Mouse (Mus musculus): ENCODE results near the gene Hcn2.
"Not testable (repeated sequence)": the region's sequence is repeated elsewhere in the genome, so short reads cannot be mapped to it uniquely, and the experiment has no call there.

The Hcn2 gene

DNA sequence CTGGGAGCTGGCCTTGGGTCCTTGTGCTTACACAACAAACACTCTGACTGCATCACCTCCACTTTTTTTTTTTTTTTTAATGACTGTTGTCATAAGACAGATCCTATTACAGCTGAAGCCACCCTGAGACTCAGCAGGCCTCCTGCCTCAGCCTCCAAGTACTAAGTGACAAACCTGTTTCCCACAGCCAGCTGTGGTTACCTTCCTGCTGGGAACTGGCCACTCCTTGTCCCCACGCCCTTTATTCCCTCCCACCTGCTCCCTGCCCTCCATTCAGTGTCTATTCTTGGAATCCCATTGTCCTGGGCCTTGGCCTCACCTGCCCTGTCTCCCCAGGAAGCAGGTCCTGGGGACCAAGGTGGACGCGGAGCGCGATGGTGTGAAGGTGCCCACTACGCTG lies 28.9 kb upstream of the Hcn2 start:
- in situ Hi-C loops (cut with MboI): no loop called here

DNA sequence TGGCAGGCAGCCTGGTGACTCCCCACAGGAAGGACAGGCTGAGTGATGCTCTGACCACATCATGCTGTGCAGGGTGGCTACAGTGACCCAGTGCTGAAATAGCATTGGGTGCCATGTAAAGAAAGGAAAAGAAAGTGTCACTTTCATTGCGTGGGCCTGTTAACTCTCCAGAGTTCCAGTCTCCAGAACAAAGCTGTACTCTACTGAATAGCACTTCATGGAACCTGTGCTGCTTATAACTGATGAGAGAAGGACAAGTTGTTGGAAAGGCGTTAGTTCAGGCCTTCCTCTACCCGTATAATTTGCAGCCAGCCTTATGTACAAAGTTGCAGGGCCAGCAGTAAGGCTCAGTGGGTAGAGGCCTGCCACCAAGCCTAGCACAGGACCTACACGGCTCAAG lies 27.7 kb upstream of the Hcn2 start, which contains the start of gene Gzmm:
Gzmm (plus strand) TSS at position 301 of the 400 bp plus-strand sequence.
- in situ Hi-C loops (cut with MboI): no loop called here

DNA sequence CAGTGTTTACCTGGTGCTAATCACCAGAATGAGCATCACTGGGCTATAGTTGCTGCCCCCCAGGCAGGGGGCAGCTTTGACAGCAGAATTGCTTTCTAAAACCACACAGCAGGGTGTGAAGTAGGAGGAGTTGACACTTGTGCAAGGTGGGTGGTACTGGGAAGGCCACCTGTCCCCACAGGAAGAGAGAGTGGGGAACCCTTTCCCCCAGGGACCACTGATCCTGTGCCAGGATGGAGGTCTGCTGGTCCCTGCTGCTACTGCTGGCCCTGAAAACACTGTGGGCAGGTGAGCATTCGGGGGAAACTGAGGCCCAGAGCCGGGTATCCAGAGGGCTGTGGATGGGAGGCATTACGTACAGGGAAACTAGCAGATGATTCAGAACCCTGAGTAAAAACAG lies 27.3 kb upstream of the Hcn2 start:
- in situ Hi-C loops (cut with MboI): no loop called here

DNA sequence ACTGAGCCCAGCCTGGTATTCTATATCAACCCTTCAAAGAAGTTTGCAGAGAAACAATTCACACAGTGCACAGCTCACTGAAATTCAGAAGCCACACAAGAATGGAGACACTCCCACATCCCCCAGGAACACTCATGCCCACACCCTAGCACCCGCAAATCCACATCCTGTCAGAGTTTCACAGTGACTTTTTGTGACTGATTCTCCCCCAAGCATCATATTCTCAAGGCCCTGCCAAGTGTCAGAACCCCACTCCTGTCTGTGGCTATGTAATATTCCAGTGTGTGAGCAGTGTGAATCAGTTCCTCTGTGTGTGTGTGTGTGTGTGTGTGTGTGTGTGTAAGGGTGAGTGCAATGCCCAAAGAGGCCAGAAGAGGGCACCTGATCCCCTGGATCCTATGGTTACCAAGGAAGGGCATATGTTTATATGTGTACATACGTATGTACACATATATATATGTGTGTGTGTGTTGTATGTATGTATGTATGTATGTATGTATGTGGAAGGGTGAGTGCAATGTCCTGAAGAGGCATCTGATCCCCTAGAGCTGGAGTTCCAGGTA lies 24.4 kb upstream of the Hcn2 start:
- in situ Hi-C loops (cut with MboI): no loop called here

DNA sequence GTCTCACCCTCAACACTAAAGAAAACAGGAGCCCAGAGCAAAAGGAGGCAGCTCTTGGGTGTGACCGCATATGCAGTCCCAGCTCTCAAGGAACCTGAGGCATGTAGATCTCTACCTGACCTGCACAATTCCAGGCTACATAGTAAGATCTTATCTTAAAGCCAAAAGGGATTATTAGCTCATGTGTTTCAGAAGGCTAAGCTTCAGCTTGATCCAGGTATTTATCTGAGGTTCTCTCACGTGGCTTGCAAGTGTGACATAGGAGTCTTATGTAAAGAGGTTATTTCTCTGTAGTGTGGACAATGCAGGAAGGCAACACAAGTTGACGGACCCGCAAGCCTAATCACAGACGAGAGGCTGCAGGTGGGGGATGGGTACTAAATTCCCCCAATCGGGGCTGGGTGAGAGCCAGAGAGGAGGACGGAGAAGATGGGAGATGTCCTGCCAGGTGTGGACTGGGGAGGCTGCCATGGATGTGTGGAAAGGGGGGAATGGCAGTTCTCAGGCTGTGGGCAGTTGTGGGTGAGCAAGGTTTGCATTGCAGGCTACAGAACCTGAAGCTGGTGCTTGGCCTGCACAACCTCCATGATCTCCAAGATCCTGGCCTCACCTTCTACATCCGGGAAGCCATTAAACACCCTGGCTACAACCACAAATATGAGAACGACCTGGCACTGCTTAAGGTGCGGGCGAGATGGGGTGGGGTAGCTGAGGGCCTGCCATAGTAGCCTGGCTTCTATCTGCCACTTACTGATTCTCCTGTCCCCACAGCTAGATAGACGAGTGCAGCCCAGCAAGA lies 22.7 kb upstream of the Hcn2 start:
- in situ Hi-C loops (cut with MboI): no loop called here

DNA sequence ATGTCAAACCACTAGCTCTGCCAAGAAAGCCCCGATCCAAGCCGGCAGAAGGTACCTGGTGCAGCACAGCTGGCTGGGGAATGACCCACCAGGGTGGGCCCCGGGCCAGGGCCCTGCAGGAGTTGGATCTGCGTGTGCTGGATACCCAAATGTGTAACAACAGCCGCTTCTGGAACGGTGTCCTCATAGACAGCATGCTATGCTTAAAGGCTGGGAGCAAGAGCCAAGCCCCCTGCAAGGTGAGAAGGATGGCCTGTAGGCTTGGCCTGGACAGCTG lies 22.1 kb upstream of the Hcn2 start:
- in situ Hi-C loops (cut with MboI): no loop called here

DNA sequence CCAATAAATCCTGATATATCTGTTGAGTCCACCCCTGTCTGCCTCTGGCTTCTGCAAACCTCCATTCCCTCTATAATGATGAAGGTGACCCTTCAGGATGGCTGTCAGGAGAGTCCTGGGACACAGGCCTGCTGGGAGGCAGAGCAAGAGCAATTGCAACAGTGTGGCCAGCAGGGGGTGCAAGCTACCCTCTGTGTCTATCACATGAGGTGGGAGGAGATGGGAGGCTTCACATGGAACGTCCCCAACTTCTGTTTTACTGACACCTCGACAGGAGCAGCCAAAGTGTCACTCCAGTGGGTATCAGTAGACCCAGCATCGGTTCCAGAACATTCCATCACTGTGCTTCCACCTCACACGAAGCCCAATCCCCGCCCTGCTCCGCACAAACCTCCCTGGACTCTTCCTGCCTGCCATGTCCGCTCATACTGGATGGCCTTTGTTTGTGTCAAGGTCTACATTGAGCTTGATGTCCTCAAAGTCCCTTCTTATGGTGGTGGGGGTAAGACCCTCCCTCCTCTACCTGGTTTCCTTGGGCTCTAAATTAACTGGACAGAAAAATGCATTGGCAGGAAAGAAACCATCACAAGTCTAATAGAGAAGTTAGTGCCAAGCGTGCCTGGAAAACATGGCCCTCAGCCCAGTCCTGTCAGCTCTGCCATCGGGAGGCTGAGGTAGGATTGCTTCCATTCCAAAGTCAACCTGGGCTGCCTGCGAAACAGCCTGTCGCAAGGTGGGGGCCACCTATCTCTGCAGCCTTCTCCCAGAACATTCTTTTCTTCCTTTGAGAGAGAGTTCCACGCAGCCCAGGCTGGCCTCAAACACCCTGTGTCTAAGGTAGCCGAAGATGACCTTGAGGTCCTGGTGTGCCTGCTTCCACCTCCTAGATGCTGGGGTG lies 21.0 kb upstream of the Hcn2 start:
- in situ Hi-C loops (cut with MboI): no loop called here

DNA sequence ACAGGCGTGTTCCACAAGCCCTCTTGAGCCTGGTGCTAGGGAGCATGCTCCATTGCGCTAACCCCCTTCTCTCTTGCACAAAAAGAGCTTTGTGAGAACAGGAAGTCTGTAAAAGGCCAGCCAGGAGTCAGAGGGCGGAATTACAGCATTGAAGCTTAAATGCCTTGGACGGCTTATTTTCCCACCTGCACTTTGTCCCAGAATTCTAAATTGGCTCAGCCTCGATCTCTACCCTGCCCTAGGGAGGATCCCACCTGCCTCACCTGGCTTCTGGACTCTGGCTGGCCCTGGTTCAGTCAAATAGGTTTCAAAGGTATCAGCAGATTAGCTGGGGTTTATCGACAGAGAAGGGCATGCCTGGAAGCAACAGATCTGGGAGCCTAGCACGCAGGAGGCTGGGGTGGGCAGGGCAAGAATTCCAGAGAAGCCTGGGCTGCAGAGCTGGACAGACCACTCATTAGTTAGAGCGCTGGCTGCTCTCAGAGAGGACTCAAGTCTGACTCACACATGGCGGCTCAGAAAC lies 20.2 kb upstream of the Hcn2 start:
- in situ Hi-C loops (cut with MboI): no loop called here

DNA sequence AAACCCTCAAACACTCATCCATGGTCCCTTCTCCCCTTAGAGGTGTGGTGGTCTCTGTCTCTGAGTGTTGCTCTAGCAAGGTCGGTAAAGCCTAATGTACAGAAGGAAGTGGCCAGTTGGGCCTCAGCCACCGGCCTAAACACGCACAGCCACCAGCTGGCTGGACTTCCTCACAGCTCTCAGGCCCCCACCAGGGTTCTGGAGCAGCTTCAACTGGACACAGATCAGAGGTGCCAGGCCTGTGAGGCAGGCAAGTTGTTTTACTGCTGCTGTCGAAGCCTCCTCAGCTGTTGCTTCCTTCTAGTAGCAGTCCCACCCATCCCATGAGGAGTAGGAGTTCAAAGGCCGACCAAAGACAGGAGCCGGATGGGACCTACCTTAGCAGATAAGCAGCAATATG lies 18.5 kb upstream of the Hcn2 start:
- in situ Hi-C loops (cut with MboI): no loop called here

DNA sequence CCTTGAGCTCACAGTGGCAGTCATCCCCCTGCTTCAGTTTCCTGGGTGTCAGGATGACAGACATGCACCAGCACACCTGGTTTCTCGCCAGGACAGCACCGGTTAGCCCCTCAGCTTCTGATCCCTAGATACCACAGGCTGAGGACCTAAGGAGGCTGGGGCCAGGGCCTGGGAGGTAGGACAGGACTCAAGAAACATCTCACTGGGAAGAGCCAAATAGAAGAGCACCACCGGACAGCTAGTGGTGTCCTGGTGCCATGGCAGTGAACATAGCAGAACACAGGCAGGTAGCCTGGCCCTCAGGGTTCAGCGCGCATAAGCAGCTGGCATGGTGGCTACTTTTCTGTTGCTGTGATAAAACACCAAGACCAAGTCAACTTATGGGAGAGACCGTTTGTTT lies 18.0 kb upstream of the Hcn2 start:
- in situ Hi-C loops (cut with MboI): no loop called here

DNA sequence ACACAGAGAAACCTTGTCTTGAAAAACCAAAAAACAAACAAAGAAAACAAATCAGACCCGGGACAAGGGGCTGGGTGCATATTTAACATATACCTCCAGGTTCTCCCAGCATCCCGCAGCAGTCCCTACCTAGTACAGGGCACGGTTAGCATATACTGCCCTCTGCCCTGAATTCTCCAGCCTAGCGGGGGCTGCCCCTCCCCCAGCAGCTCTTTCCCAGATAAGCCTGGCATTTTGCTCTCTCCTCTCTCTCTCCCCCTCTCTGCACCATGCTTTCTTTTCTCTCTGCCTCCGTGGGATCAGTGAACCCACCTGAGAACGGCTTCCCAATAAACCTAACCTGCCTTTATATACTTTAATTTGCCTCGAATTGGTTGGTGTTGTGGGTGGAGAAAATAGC lies 15.8 kb upstream of the Hcn2 start:
- in situ Hi-C loops (cut with MboI): no loop called here

DNA sequence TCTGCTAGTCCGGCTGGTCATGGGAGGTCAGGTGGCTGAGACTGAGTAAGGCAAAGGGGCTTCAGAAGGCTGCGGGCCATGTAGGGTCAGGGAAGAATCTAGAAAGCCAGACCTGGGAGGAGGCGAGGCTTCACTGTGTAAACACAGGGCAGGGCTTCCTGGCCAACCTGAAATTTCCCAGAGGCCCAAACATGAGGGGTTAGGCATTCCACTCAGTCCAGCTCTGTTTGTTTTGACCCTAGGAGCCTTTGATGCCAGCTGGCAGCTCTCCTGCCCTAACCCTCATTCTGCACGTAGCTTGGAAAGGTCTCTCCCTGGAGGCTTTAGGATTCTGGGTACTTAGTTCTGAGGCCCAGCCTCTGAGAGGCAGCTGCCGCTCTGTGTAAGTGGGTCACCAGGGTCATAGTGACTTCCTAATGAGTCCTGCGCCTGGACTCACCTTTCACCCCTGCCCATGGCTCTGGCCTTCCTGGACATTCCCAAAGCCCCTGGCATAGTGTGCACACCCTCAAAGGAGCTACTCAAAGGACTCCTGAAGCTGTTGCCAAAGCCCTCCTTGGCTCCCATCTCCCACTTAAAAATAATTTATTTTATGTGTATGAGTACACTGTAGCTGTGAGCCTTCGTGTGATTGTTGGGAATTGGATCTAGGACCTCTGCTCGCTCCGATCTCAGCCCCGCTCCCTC lies 14.8 kb upstream of the Hcn2 start:
- in situ Hi-C loops (cut with MboI): no loop called here

DNA sequence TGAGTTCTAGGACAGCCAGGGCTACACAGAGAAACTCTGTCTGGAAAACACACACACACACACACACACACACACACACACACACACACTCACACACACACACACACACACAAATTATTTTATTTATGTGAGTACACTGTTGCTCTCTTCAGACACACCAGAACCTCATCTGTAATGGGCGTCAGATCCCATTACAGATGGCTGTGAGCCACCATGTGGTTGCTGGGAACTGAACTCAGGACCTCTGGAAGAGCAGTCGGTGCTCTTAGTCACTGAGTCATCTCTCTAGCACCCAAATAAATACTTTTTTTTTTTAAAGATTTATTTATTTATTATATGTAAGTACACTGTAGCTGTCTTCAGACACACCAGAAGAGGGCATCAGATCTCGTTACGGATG lies 13.5 kb upstream of the Hcn2 start:
- in situ Hi-C loops (cut with MboI): not testable (repeated sequence)

DNA sequence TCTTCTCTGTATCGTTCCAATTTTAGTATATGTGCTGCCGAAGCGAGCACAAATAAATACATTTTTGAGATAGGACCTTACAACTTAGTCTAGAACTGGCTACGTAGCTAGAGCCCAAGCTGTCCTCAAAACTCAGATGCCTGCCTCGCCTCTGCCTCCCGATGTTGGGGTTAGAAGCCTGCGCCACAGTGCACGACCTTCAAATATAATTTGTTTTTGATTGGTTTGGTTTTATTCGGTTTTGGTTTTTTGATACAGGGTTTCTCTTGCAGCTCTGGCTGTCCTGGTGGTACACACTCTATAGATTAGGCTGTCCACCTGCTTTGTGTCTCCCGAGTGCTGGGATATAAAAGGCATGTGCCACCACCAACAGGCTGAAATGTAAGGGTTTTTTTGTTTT lies 12.9 kb upstream of the Hcn2 start:
- in situ Hi-C loops (cut with MboI): no loop called here

DNA sequence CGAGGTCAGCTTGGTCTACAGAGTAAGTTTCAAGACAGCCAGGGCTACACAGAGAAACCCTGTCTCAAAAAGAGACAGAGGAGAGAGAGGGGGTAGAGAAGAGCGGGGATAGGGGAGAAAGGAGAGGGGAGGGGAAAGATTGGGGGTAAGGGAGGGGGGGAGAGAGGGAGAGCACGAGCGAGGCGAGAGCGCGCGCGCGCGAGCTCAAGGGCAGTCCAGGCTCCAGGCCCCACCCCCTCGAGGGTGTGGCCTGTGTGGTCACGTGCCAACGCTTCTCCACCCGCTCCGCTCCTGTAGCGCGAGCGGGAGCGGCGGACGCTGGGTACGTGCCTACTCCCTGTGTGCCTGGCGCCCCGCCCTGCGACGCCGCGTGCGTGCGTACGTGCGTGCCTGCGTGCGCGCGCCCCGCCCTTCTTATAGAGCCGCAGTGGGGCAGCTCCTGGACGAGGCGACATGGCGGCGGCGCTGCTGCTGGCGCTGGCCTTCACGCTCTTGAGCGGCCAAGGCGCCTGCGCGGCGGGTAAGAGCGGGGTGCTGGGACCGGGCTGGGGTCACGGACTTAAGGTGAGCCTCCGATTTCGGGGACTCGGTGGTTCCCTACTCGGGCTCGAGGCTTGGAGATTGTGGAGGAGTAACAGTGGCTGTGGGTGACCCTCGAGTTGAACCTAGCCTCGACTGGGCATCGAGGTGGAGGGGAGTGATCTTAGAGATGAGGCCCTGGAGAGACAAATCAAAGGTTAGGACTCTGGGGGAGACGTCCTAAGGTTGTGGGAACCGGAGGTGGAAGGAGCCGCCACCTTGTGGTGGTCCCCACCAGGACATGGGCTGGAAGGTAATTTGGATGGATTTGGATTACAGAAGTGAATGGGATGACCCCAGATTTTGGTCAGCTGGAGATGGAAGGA lies 12.1 kb upstream of the Hcn2 start, which contains the start of gene Bsg:
Bsg (plus strand) TSS at position 427 of the 905 bp plus-strand sequence.
- in situ Hi-C loops (cut with MboI): no loop called here

DNA sequence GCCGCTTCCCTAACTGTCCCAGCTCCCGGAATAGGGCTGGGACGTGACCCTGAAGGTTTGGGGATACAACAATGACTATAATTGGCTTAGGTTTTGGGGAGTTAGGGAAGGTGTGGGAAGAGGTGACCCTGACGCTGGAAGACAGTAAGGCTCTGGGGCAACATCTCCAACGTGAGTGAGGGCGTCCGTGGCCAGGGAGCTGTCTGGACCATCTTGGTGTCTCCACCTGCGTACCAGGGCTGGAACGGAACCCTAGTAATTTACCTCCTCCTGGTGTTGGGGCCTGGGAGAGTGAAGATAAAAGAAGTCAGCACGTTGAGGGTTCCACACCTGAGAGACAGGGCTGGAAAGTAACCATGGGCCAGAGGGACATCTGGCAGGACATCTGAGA lies 11.5 kb upstream of the Hcn2 start:
- in situ Hi-C loops (cut with MboI): no loop called here

DNA sequence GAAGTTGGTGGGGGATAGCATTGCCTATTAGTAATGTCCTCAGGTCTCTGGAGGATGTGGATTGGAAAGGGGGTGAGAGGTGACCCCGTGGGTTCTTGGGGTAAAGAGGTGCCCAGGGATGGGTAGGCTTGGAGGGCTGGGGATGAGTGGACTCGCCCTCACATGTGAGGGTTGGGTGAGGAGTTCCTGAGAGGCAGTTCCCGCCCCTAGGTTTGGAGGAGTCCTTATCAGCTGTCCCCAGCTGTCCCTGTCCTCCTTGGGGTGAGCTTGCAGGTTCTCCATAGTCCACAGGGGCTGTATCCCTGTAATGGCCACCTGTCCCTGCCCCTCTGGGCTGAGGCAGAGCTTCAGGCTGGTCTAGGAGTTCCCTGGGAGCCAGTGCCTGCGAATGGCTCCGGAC lies 10.5 kb upstream of the Hcn2 start:
- in situ Hi-C loops (cut with MboI): no loop called here

DNA sequence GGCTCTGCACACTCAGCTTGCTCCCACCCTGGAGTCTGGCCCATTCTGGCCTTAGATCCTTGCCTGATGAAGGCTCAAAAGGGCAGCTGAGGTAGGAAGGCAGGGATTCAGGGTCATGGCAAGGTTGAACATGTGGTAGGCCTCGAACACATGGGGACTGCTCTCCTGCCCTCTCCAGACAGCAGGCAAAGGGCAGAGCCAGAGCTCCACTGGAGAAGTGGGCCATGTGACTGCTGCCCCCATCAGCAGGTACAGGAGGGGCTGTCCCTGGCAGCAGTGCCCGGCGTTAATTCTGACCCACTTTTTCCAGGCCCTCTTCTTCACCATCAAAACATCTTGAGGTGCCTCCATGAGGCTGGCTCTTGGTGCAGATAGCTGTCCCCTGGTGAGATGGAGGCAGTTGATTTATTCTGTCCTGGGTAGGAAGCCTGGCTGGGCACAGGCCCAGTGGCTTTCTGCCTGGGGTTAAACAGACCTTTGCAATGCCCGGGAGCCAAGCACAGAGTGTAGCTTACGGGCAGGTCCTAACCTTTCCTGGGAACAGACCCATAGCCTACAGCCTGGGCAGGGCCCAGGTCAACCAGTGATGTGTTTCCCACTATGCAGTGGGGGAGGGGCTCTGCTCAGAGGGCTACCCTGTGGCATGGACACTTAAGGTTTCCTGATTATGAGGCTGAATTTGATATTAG lies 9.9 kb upstream of the Hcn2 start:
- in situ Hi-C loops (cut with MboI): no loop called here

DNA sequence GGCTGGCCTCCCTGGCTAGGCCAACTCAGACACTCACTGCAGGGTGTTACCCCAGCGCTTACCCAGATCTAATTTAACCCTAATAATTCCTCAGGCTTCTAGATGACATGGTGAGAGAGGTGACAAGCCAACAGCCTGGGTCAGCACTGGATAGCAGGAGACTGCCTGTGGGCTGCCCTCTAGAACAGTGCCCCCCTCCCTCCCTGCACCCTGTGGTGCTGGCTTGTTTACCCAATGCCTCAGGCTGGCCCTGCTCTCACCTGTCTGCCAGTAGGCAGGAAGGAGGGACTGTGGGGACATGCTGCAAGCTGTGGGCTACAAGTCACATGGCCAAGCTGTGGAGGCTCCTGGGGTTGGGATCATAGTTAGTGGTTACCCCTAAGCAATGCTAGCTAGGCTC lies 9.3 kb upstream of the Hcn2 start:
- in situ Hi-C loops (cut with MboI): no loop called here

DNA sequence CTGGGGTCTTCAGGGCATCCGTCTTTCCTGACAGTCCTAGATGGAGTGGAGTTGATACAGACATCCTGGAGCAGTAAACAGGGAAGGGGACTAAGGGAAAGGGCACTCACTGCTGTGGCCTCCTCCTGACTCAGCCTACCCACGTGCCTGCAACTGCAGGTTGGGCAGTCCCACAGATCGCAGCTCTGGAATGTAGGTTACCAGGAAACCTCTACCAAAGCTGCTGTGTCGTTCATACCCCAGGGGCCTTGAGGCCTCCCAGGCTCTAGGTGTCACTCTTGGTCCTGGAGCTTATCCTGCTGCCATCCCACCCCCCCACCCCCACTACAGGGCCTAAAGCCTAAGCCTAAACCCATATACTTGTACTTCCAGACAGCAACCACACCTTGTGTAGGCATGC lies 8.7 kb upstream of the Hcn2 start:
- in situ Hi-C loops (cut with MboI): no loop called here

DNA sequence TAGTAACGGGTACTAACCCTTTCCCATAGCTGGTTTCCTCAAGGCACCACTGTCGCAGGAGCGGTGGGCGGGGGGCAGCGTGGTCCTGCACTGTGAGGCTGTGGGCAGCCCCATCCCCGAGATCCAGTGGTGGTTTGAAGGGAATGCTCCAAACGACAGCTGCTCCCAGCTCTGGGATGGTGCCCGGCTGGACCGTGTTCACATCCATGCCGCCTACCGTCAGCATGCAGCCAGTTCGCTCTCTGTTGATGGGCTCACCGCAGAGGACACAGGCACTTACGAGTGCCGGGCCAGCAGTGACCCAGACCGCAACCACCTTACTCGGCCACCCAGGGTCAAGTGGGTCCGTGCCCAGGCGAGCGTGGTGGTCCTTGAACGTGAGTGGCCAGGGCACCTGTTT lies 7.8 kb upstream of the Hcn2 start:
- in situ Hi-C loops (cut with MboI): no loop called here

Measured in mature B cell (primary cell).